Mouse (Mus musculus) retina, postnatal 7 days (tissue): ENCODE measurements at regions not wholly inside any gene's neighbourhood (a gene's known extent, or its start where the extent isn't known, plus 50 kb on each side); places are given as distances from the start of the nearest gene placed in this dataset.

Experiments
- DNase-seq: peaks from one replicate; pipeline ENCODE4 v3.0.0-alpha.2; 2012; ENCODE audit warnings: low read depth, low spot score

DNA sequence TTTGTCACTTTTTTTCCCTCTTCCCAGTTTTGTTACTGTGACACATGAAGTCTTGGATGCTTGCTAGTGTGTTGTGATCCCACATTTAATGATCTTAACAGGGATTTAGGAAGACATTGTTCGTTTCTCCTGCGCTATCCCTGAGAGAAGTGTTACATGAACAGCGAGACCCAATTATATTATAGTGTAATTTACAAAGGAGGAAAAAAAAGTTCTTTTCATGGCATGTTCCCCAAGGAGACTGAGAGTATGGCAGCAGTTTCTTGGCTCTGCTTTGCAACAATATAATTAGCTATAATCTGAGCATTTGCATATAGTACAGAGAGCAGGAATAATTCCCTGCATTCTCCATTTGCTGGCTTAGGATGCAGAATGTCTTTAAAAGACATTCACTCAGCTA, 168.6 kb downstream of the Insc start:
- no peak for DNase-seq

DNA sequence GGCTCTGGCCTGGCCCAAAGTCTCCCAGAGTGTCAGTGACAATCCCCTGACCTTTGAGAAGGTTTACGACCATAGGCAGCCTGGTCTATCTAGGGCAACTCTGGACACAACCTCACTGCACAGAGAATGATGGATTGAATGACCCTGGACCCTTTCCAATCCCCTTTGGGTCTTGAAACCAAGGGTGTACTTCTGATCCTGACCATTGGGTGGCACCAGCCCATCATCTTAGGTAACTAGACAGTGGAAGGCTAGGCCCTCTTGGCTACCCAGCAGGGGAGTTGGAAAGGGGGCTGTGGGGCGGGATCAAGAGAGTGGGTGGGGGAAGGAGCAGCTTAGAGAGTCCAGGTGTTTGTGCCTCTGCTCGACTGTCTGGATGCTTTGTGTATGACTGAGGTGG, 178.7 kb downstream of the Insc start:
- peak; percentile 45 for DNase-seq

- DNase-seq = no peak
Observed at GRCm38 (mm10) chr7:114933861-114934260, 190.4 kb downstream of the Insc start.

DNA sequence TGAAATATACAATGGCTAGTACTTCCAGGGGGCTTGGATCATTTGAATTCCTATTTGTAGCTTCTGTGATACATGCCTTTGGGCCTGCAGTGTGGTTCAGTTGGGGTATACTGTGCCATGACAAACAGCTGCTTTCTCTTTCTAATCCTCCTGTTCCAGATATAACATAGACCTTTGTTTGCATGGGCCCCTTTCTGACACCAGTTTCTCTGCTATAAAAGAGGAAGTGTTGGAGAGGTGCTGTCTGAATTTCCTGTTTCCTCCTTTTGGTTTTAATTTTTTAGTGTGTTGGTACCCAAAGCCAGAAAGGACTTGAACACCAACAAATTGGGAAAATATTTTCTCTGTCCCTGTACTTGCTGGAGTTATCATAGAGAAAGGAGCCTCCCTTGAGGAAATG, 207.3 kb downstream of the Insc start:
- DNase-seq = no peak

GRCm38 (mm10) chr7:114963206-114963605, 219.7 kb downstream of the Insc start:
- no peak for DNase-seq

DNA sequence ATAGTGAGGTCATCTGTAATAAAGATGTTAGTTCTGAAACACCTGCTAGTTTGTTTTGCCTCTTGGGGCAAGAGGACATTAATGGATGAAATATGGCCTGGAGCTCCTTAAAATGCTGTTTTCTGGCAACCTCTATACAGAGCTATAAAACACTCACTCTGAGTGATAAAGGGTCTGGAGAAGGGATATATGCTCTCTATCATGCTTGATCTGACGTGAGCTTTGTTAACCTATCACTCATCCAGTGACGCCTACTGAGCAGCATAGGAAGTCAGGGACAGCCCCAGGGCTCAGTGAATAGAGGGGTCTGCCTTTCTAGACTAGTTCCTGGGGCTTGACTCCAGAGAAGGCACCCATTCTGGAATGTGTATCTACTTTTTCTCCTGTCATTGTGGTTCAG, 222.4 kb downstream of the Insc start:
- no peak for DNase-seq

DNA sequence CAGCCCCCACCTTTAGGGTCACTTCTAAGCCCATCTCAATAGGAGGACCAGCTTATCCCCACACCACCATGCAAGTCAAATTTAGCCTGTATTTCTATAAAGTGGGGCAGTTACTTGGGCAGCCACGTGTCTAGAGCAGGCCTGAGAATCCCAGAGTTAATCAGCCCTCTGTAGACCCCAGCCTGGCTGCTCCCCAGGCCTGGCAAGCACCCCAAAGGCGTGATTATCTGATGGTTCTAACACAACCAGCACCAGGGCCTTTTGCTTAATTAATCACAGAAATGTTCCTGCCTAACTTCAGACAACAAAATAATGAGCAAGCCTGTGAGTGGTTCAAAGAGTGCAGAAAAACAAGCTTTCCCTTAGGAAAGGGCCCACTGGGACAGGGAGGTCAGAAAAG, 243.0 kb downstream of the Insc start:
- DNase-seq = no peak

GRCm38 (mm10) chr7:114991255-114991654, 247.8 kb downstream of the Insc start:
- DNase-seq = no peak

DNA sequence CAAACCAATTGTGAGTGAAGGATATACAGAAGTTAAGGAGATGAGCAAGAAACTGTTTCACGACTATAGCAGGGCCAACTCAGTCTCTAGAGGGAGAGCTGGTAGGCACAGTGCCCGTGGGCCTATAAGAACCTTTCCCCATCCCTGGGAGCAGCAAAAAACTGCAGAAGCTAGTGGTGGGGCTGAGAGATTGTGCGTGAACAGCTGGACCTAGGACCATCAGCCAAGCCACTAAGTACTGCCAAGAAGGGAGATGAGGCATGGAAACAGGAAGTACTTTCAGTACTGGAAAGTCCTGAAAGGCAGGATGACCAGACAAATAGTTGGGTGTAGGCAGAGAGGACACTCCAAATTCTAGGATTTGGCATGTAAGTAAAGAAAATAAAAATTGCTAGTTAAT, 248.9 kb downstream of the Insc start:
- no peak for DNase-seq

GRCm38 (mm10) chr7:115000796-115001524, 257.5 kb downstream of the Insc start:
- no peak for DNase-seq

DNA sequence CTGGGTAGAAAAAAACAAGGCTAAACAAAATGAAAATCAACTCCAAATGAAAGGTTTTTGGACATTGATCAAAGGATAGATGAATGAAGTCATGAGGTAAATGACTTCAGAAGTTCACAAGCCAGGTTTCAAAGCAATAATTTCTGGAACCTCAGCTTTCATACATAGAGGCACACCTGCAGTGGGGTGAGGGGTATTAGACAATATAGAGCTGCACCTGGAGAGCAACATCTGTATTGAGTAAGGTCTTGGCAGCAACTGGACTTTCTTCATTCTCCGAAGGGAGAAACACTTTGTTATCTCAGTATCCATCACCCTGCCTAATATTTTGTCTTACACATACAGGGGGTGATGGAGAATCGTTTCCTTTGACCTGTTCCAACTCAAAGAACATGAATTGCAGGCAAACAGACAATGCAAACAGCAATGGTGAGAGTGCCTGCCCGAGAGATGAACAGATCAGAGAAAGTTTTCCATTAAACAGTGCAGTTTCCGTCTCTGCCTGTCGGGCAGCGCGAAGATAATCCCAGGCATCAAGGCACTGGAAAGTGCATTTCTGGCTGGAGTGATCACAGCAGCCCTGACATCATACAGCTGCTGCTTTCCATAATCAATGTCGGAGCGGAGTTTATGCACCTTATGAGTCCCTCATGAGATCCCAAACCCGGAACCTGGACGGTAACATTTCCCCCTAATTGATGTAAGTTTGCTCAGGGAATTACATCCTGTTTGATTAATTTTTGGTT, 270.9 kb downstream of the Insc start:
- no peak for DNase-seq

- DNase-seq = no peak
Observed at GRCm38 (mm10) chr7:115019369-115019958, 276.0 kb downstream of the Insc start.

DNA sequence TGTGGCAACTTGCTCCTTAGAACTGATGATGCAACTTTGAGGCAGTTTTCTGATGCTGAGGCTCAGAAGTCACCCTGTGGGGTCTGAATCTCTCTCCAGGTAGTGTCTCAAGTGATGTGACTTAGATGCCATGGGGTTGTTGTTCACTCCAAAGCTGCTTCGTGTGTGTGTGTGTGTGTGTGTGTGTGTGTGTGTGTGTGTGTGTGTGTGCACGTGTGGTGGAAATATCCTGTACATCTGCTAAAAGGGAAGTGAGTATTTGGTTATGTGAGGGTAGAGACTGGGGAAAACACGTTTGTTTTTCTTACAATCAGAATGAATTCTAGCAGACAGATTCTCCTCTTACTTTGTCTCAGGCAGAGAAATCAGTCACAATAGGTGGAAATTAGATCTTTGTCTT, 276.5 kb downstream of the Insc start:
- DNase-seq = no peak

DNA sequence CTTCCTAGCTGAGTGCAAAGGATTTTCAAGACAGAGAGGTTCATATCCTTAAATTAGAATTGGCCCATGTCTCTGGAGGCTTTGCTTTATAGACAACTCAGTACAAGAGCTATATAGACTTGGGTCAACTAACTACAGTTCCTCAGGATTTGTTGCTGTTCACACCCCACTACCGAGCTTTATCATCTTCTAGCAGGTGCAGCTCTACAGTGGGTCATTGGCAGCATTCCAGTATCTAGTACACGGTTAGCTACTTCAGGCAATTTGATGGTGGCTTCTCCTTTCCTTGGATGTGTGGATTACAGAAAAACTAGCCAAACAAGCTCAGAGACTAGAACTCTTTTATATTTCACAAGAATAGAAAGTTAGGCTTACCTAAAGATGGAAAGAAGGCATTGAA, 282.3 kb downstream of the Insc start:
- DNase-seq = no peak

GRCm38 (mm10) chr7:115027685-115028084, 284.2 kb downstream of the Insc start:
- no peak for DNase-seq

DNA sequence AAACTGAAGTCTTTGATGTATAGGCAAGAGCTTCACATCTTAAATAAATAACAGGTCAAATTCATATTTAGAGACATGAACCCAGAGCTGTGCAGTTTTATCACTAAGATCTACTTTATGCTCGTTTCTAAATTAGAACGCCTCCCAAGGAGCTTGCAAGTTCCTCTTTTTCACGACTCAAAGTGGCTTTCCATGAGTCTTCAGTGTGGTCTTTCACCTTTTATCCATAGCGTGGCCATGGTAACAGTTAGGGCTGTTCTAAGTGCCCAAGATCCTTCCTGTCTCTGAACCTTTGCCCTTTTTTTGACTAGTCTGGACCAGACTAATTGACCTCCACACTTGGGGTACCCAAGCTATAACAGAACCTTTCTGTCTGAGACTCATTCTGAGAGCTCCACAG, 290.5 kb downstream of the Insc start:
- no peak for DNase-seq

DNA sequence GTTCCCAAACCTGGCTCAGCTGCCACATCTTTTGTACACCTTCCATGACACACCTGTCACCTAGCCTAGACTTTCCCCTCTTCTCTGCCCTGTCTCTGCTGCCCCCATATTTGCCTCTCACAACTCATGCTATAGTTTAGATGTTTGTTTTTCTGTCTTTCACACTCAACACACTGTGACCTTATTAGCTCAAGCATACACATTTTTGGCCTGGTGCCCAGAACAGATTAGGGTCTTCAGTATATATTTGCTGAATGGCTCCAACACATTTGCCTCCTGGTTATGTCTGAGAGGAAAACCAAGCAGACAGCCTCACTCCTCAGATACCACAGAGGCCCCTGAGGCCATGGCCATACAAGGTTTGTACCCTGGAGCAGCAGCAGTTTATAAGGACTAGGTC, 312.0 kb downstream of the Insc start:
- DNase-seq = peak; percentile 28

DNA sequence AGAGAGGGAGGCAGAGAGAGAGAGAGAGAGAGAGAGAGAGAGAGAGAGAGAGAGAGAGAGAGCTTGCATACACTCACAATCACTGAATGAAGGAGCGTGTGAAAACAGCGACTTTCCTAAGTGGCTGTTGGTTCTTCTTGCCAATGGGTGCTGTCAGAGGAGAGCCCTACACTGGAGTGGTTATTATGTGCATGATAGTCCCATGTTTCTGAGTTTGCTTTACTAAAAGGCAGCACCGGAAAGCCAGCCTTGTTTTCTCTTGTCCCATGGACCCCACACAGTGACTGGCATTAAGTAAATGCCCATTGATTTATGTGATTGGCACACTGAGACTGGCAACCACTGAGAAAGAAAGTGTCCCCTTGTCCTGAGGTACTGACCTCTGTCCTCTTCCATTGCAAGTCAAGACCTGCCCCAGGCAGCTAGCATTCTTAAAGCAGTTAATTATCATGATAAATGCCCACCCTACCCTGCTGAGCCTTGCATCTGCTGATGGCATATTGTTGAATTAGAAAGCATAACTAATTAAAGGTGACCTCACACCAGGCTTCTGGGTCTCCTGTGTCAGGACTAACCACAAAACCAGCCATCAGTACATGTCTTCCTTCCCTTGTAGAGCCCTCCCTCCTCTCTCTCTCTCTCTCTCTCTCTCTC, 313.6 kb downstream of the Insc start:
- DNase-seq = no peak

DNA sequence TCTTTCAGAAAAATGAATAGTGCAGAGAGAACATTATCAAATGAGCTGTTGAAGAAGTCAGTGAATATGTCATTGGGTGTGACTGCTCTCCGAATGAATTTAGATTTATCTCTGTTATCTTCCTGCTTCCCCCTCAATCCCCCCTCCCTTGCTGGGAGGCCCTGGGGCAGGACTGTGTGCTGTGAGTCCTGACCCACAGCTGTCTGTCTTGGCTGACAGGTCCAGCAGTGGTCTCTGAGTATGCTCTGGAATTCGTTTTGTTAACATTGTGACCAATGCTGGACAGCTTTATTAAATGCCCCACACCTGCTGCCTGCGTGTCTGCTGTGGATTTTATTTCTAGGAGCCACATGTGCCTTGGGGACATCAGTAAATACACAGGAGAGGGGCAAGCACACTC, 314.2 kb downstream of the Insc start:
- DNase-seq = no peak

GRCm38 (mm10) chr7:115060171-115060570, 316.7 kb downstream of the Insc start:
- DNase-seq = peak; percentile 5

DNA sequence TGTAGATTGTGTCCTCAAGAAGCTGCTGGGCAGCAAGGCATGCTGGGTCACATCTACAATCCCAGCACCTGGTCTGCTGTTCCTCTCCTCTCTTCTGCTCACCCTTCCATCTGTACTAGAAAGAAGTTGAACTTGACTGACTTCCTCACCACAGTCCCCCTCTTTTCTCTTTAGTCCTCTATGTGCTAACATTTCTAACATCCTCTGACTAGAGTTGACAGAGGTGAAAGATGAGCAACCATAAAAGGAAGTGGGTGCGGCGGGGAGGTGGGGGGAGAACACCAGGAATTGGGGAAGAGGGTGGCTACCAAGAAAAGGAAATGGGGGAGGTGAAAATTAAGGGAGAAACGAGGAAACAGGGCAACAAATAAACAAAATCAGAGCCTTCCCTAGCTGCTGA, 319.3 kb downstream of the Insc start:
- DNase-seq = no peak

DNA sequence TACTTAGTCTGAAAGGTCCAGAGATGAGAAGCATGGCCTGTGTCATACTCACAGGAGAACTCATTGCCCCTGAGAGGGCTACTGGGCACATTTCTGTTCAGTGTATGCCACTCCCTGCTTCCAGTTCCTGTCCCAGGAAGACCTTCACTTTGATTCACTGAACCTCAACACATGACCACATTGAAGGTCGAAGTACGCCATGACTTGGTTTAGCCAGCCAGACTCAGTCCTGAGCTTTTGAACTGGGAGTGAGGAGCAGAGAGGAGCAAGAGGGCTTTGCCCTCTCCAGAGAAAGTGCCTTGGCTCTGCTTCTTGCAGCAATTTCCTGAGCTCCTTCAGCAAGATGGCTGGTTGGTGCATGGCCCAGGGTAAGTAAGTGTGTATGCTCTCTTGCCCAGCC, 324.1 kb downstream of the Insc start:
- no peak for DNase-seq
